Mouse (Mus musculus) megakaryocyte, embryonic 14.5 days (primary cell): Measurements from ENCODE around the gene Trp63.

Experiments
- FLI1 ChIP-seq: IDR thresholded peaks from 2 replicates; pipeline ENCODE4 v1.6.1; 2012; ENCODE audit warnings: low read length, inconsistent platforms, mixed read lengths
- GATA1 ChIP-seq: IDR thresholded peaks from 3 replicates; pipeline ENCODE4 v1.6.1; 2012; ENCODE audit warnings: mixed read lengths, low read length, inconsistent platforms, borderline replicate concordance

GRCm38 (mm10) chr16:25832576-25832975 is 149.0 kb downstream of the Trp63 start:
- TF ChIP-seq GATA1 (no peak), FLI1 (no peak)
